Mouse (Mus musculus) retina, embryonic 14.5 days (tissue): ENCODE data around the gene Suco.

Experiments
- DNase-seq: peaks from one replicate; pipeline ENCODE4 v3.0.0-alpha.2; 2015; ENCODE audit warnings: low spot score

Suco gene

DNA sequence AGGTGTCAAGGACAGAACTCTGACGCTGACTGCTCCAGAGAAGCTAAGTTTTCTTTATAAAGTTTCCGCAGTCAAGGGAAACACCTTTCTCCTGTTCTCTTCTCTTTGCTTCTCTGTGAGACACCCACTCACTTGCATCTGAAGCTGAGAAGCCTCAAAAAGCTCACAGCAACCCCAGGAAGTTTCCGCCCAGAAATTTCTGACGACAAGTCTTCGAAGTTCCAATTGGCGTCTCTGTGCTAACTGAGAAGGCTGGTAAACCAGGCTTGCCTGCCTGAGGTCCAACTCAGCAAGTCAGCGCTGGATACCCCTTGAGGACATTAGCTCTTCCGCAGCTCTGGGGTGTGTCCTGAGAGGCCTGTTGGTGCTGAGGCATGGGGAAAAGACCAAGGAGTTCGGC, 88.1 kb downstream of the Suco start, which contains the start of gene Fasl:
Gene Fasl, minus strand, starts transcription at position 157 of the 400 bp plus-strand sequence.
- DNase-seq: no peak

DNA sequence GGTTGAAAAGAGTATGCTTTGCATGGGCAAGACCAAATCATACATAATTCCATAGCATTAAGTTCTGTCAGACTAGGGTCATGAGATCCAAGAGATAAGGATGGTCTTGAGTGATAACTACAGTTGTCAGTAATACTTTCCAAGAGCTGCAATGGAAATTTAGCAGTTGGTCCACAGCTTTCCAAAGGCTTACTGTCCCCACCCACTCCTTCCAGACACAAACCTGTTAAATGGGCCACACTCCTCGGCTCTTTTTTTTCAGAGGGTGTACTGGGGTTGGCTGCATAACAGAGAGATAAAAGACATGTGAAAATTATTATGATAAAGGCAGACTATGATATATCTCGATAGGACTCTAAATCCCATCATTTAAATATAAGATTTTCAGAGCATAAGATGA, 93.8 kb downstream of the Suco start:
- no peak for DNase-seq

- no peak for DNase-seq
Measured at GRCm38 (mm10) chr1:161781594-161781993, 94.9 kb downstream of the Suco start.

- DNase-seq: no peak
Measured at GRCm38 (mm10) chr1:161779057-161779456, 97.4 kb downstream of the Suco start.

DNA sequence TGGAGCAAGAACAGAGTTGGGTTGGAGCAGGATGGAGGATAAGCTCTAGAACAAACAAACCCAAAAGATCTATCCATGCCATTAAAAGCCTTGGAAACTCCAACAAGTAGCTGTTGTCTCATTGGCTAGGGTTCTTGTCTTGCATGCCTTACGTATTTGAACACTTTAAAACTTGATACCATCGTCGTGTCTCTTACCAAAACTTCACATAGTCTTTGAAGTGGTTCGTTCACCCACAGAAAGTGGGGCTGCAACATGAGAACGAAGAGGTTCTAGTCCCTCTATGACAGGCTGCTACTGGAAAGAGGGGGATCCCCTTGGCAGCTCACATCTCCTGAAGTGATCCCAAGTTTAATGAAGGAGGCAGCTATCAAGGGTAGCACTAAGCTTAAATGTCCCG, 101.3 kb downstream of the Suco start:
- DNase-seq: no peak

DNA sequence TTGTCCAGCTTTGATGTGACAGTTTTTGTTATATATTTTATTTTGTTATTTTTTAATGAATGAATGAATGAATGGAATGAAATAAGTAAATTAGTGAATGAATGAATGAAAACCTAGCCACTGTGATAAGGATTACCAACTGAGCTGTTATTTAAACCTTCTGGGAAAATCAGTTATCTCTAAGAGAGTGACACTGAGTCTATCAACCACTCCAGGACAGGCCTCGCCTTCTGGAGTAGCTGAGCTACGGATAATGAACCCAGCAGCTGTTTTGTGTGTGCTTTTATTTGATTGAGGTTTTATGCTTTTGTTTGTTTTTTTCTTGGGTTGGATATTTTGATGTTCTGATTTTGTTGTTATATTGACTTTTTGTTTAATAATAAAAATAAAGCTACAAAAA, 105.2 kb downstream of the Suco start:
- no peak for DNase-seq

DNA sequence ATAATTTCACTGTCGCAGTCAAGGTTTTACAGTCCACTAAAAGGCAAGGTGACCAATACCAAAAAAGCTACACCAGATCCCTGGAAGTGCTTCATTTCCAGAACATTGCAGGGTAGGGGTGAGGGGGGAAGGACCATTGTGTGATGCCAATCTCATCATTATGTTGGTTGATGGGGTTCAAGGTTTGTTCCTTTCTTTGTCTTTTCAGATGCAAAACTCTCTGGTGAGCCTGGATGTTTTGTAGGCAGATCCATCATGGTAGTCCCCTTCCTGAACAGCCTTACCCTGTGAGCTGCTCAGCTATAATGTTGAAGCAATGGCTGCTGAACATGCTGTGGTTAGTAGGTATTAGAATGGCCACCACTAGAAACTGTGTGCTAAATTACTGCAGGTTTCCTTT, 107.2 kb downstream of the Suco start:
- DNase-seq: no peak

GRCm38 (mm10) chr1:161767101-161767524, 109.4 kb downstream of the Suco start:
- DNase-seq: no peak

GRCm38 (mm10) chr1:161766656-161767055, 109.8 kb downstream of the Suco start:
- DNase-seq: no peak
